Mouse (Mus musculus) midbrain, embryonic 16.5 days (tissue): ENCODE measurements around the gene Polg2. TPM values are rescaled to one million over a fixed set of nuclear protein-coding genes. Genes with fewer than 3 reads are reported as not detected.
"Not testable (repeated sequence)": the region's sequence is repeated elsewhere in the genome, so short reads cannot be mapped to it uniquely, and the experiment has no call there.

Source experiments
- ATAC-seq: fragments of 200-750 bp; cut with Nextera tagmentation; 2 replicates; pipeline ENCODE4 v1.8.0; 2017; ENCODE audit warnings: moderate TSS enrichment
- H3K27ac ChIP-seq: fragments of 300-500 bp; sonication (generic); 2 replicates; pipeline ENCODE4 v1.5.1; 2014; ENCODE audit warnings: mild to moderate bottlenecking, low read length, mixed read lengths
- H3K27me3 ChIP-seq: fragments of 300-500 bp; sonication (generic); 2 replicates; pipeline ENCODE4 v1.6.1; 2014; ENCODE audit warnings: low read depth, low read length, mixed read lengths; ENCODE audit not compliant: control insufficient read depth, insufficient read depth
- H3K36me3 ChIP-seq: fragments of 300-500 bp; sonication (generic); 2 replicates; pipeline ENCODE4 v1.6.1; 2014; ENCODE audit warnings: mild to moderate bottlenecking, low read length, moderate library complexity, mixed read lengths; ENCODE audit not compliant: control insufficient read depth, insufficient read depth
- H3K4me1 ChIP-seq: fragments of 300-500 bp; sonication (generic); 2 replicates; pipeline ENCODE4 v1.6.1; 2014; ENCODE audit warnings: mild to moderate bottlenecking, low read length, mixed read lengths; ENCODE audit not compliant: control insufficient read depth, insufficient read depth
- H3K4me2 ChIP-seq: fragments of 300-500 bp; sonication (generic); 2 replicates; pipeline ENCODE4 v1.6.1; 2014; ENCODE audit warnings: mild to moderate bottlenecking, low read length, mixed read lengths
- H3K4me3 ChIP-seq: fragments of 300-500 bp; sonication (generic); 2 replicates; pipeline ENCODE4 v1.5.1; 2014; ENCODE audit warnings: low read depth, mild to moderate bottlenecking, low read length, moderate library complexity, mixed read lengths
- H3K9ac ChIP-seq: fragments of 300-500 bp; sonication (generic); 2 replicates; pipeline ENCODE4 v1.6.1; 2014; ENCODE audit warnings: low read depth, low read length, mixed read lengths
- H3K9me3 ChIP-seq: fragments of 300-500 bp; sonication (generic); replicated peaks from 2 replicates; pipeline ENCODE4 v1.6.1; 2014; ENCODE audit warnings: mild to moderate bottlenecking, low read length, mixed read lengths; ENCODE audit not compliant: control insufficient read depth, poor library complexity, severe bottlenecking
- WGBS: fragments of 180-500 bp; shearing (Covaris S2); extraction: QIAGEN DNeasy Blood & Tissue Kit; methylation state at CpG from one replicate; pipeline ENCODE4 v1.1.7; 2014; 5-methylcytosine and 5-hydroxymethylcytosine counted together
- polyA plus RNA-seq: library from polyadenylated mRNA; unstranded; fragments of >200 nt; fragmentation: Nextera tagmentation; extraction: Ambion mirVana; gene quantifications from 2 replicates; pipeline ENCODE4 v1.2.1, GENCODE M21; 2015

The Polg2 gene
- polyA plus RNA-seq, 1 experiment from 2014 or later, result 9.6 TPM

DNA sequence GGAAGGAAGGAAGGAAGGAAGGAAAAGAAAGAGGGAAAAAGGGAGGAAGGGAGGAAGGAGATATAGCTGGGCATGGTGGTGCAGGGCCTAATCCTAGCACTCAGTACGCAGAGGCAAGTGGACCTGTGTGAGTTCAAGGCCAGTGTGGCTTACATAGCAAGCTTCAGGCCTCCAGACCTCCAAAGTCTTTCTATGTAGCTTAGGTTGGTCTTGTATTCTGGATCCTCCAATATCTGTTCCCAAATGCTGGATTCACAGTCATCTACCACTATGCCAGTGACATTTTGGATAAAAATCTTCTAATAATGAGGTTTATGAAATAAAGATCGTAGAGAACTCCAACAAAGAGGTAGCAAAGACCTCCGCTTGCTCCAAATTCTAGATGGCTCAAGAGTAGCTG lies 37.5 kb downstream of the Polg2 start:
- Histone ChIP-seq H3K4me3 (no peak overlapping the region), H3K4me2 (no peak overlapping the region), H3K27ac (no peak overlapping the region), H3K27me3 (no peaks in the 10 kb centered on the region), H3K9ac (no peak overlapping the region), H3K9me3 (no peaks in the 10 kb centered on the region), H3K4me1 (peaks cover 15% of the 10 kb centered on the region), H3K36me3 (no peaks in the 10 kb centered on the region)
- ATAC-seq, result no peak
- WGBS, result 95% methylated on average over 3 of the region's 3 CpGs

DNA sequence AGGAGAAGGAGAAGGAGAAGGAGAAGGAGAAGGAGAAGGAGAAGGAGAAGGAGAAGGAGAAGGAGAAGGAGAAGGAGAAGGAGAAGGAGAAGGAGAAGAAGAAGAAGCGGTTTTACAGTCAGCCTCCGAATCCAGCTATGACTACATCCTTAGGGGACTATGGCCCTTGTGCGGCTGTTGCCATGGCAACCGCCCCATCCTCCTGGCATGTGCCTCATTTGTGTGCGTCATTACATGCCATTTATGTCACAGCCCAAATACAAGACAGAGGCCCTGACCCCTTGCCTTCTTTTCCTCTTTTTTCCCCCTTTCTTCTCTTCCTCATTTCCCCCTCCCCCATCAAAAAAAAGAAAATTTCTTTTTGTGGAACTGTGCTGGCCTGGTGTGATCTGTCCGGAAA lies 38.1 kb downstream of the Polg2 start:
- H3K4me3 ChIP-seq, result no peak overlapping the region
- H3K36me3 ChIP-seq, result no peaks in the 10 kb centered on the region
- H3K27ac ChIP-seq, result no peak overlapping the region
- no peaks in the 10 kb centered on the region for H3K9me3 ChIP-seq
- no peak overlapping the region for H3K9ac ChIP-seq
- H3K27me3 ChIP-seq, result no peaks in the 10 kb centered on the region
- WGBS, result 28% methylated on average over 6 of the region's 6 CpGs
- H3K4me1 ChIP-seq, result peaks cover 21% of the 10 kb centered on the region
- no peak overlapping the region for H3K4me2 ChIP-seq
- no peak for ATAC-seq

DNA sequence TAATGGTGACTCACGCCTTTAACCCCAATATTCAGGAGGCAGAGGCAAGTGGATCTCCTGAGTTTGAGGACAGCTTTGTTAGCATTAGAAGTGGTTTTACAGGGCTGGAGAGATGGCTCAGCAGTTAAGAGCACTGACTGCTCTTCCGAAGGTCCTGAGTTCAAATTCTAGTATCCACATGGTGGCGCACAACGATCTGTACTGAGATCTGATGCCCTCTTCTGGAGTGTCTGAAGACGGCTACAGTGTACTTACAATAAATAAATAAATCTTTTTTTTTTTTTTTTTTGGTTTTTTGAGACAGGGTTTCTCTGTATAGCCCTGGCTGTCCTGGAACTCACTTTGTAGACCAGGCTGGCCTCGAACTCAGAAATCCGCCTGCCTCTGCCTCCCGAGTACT lies 38.6 kb downstream of the Polg2 start:
- ATAC-seq, H3K27me3 ChIP-seq, H3K9ac ChIP-seq, H3K27ac ChIP-seq, H3K4me2 ChIP-seq, H3K36me3 ChIP-seq, H3K4me3 ChIP-seq, H3K9me3 ChIP-seq: not testable (repeated sequence)
- WGBS, result 93% methylated on average over 7 of the region's 8 CpGs
- H3K4me1 ChIP-seq, result peaks cover 21% of the 10 kb centered on the region

DNA sequence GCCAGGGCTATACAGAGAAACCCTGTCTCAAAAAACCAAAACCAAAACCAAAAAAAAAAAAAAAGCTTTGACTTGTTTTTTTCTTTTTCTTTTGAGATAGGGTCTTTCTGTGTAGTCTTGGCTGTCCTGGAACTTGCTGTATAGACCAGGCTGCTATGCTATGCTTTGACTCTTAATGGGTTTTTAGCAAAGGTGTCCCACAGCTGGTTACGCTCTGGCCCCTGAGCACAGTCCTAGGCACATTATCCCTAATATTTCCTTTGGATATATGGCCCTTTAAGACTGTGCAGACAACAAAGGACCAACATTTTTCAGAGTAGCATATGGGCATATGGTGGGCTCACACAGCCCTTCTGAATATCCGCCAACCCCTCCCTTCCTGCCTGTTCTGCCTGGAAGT lies 40.2 kb downstream of the Polg2 start:
- Histone ChIP-seq H3K9ac (no peak overlapping the region), H3K27ac (no peak overlapping the region), H3K4me3 (no peak overlapping the region), H3K4me1 (peaks cover 21% of the 10 kb centered on the region), H3K9me3 (no peaks in the 10 kb centered on the region), H3K36me3 (no peaks in the 10 kb centered on the region), H3K4me2 (no peak overlapping the region), H3K27me3 (no peaks in the 10 kb centered on the region)
- no peak for ATAC-seq
- 98% methylated on average over 2 of the region's 2 CpGs for WGBS

DNA sequence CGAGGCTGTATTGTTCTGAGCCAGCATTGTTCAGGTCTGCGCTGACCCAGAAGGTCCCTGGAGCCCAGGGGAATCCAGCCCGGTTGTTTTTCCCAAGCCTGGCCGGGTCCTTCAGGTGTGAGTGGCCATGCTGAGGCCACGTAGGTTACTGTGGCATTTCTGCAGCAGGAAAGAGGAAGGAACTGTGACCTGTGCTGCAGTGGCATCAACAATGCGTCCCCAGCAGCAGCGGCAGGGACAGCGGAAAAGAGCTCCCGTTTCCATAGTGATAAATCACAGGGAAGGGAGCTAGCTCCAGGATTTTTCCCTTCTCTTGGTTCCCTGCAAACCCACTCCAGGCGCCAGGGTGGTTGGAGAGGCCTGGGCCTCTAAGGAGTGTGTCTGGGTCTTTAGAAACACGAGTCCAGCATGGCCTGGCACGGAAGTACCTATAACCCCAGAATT lies 42.1 kb downstream of the Polg2 start:
- Histone ChIP-seq H3K9me3 (no peaks in the 10 kb centered on the region), H3K4me1 (peaks cover 21% of the 10 kb centered on the region), H3K27me3 (no peaks in the 10 kb centered on the region), H3K4me3 (no peak overlapping the region), H3K4me2 (peak overlapping the region; percentile 19; the same call in 1 of the 2 replicates), H3K9ac (peak overlapping the region; percentile 60), H3K36me3 (no peaks in the 10 kb centered on the region), H3K27ac (peak overlapping the region; percentile 93)
- WGBS, result 5% methylated on average over 12 of the region's 12 CpGs
- ATAC-seq, result peak; percentile 85

DNA sequence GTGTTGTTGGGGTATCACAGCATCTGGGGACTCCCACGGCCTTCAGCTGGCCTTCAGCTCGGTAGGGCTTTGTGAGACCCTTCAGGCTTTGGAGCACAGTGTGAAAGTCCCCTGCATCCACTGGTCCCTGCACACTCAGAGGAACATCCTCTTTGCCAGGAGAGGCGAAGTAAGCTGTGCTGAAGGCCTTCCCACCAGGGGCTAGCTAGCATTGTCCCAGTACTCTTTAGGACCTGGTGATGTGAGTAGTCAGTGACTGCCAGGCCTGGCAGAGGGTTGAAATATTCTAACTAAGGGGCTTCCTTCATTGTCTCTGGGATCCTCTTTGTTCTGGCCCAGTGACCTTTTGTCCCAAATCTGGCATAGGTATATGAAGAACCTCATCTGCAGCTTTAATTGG lies 42.7 kb downstream of the Polg2 start:
- Histone ChIP-seq H3K9me3 (no peaks in the 10 kb centered on the region), H3K9ac (peak overlapping the region; percentile 60), H3K4me1 (peaks cover 21% of the 10 kb centered on the region), H3K4me2 (0 out of 2 replicates have a peak overlapping the region, but pooled peaks have one; percentile 19), H3K27ac (peak overlapping the region; percentile 93), H3K27me3 (no peaks in the 10 kb centered on the region), H3K4me3 (no peak overlapping the region), H3K36me3 (no peaks in the 10 kb centered on the region)
- ATAC-seq, result peak; percentile 53
- 30% methylated on average over 3 of the region's 3 CpGs for WGBS

DNA sequence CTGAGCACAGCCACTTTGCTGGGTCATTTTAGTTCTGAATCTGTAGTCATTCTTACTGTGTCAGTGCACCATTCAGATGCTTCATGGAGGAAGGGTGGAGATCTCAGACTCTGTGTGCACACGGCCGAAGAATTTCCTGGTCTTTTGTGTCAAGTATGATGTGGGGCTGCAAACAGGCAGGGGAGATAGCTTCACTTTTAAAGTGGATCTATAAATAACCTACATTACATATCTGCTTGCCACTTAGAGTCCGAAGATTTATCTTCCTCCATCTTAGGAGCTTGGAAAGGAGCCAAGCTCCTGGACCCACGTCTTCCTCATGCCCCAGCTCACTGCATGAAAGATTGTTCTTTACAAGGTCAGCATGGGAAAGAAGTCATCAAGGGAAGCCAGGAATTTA lies 48.6 kb downstream of the Polg2 start:
- Histone ChIP-seq H3K9ac (no peak overlapping the region), H3K27ac (no peak overlapping the region), H3K4me2 (no peak overlapping the region), H3K36me3 (no peaks in the 10 kb centered on the region), H3K4me3 (no peak overlapping the region), H3K4me1 (peaks cover 9% of the 10 kb centered on the region; the same call in 1 of the 2 replicates), H3K27me3 (no peaks in the 10 kb centered on the region), H3K9me3 (no peaks in the 10 kb centered on the region)
- ATAC-seq, result no peak
- 69% methylated on average over 4 of the region's 4 CpGs for WGBS

DNA sequence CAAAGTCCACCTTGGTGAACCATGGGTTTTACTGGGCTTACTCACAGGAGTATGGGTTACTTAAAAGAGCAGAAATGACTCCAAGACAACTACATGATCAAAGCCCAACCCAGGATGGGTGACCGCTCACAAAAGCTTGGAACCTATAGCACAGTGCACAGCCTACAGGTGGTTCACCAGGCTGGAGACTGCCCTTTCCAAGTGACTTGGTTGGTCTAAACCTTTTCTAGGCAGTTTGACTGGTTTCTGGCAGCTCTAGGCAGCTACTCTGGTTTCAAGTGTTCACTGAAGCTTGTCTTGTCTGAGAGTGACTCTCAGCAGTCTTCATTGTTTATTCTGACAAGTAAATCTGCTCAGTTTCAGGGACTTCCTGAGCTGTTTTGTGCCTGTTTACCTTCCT lies 49.7 kb downstream of the Polg2 start:
- WGBS, result 92% methylated on average over 1 of the region's 1 CpGs
- H3K27ac ChIP-seq, result no peak overlapping the region
- H3K27me3 ChIP-seq, result no peaks in the 10 kb centered on the region
- no peak overlapping the region for H3K4me2 ChIP-seq
- H3K4me3 ChIP-seq, result no peak overlapping the region
- no peak overlapping the region for H3K9ac ChIP-seq
- no peak for ATAC-seq
- no peaks in the 10 kb centered on the region for H3K36me3 ChIP-seq
- H3K9me3 ChIP-seq, result no peaks in the 10 kb centered on the region
- peaks cover 9% of the 10 kb centered on the region; the same call in 1 of the 2 replicates for H3K4me1 ChIP-seq

DNA sequence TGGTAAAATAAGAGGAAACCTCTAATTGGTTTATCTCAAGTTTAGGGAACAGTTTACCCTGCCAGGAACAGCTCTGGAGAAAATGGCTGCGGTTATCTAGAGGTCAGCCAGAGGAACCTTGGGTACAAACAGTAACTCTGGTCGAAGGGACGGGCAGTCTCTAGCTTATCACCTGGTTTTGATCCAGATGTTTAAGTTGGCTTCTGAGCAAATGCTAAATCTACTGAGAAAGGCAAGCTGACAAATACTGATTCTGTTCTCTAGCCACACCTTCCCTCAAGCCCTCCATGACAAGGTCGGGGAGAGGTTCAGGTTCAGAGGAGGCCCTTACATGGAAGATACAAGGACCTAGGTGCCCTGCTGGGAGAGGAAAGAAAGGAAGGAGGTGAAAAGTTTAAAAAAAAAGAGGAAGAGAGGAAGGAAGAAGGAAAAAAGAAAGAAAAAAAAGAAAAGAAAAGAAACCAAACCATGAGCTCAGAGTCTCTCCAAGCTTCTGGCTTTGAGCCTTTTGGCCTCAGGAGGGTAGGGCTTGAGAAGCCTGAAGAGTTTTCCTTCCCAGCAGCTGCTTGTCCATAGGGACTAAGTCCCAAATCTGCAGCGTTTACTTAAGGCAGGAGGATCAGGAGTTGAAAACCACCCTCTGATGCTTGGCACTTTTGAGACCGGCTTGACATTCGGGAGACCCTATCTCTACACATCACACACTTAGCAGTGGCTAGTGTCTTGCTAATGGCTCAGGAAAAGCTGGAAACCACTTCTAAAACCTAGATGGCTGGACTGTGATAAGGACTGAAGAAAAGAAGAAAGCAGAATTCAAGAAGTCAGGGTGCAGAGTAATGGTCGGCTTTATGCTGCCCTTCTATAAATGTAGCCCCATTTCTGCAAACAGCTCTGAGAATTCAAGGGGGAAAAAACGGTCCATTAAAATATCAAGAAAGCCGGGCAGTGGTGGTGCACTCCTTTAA lies 50.7 kb downstream of the Polg2 start:
- Histone ChIP-seq H3K9ac (no peak overlapping the region), H3K4me3 (no peak overlapping the region), H3K9me3 (no peaks in the 10 kb centered on the region), H3K36me3 (no peaks in the 10 kb centered on the region), H3K4me1 (peaks cover 9% of the 10 kb centered on the region; the same call in 1 of the 2 replicates), H3K27me3 (no peaks in the 10 kb centered on the region), H3K4me2 (no peak overlapping the region), H3K27ac (no peak overlapping the region)
- ATAC-seq, result no peak
- WGBS, result 86% methylated on average over 10 of the region's 10 CpGs
